Mouse (Mus musculus): ENCODE measurements around the gene Cdkn2d. TPM values are rescaled to one million over a fixed set of nuclear protein-coding genes. Genes with fewer than 3 reads are reported as not detected.
A peak's percentile ranks its signal among the peaks of the same experiment; 100 is the strongest.
"Not testable (repeated sequence)": the region's sequence is repeated elsewhere in the genome, so short reads cannot be mapped to it uniquely, and the experiment has no call there.

Gene Cdkn2d
- total RNA-seq, 2 experiments from 2014 or later, result 17.9 to 21.1 TPM

DNA sequence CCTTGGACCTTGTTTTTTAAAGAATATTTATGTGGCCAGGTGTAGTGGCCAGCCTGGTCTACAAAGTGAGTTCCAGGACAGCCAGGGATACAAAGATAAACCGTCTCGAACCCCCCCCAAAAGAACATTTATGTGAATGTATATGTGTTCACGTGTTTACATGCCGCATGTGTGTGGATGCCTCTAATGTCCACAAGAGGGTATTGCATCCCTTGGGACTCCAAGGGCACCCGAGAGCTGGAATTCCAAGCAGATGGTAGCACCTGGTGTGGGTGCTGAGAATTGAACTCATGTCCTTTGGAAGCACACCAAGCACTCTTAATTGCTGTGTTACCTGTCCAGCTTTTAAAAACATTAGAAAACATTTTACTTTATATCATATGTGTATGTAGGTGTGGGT is 7.6 kb downstream of the Cdkn2d start:
- intact Hi-C loops (cut with DNase I), result no loop called here
- no peak for DNase-seq

DNA sequence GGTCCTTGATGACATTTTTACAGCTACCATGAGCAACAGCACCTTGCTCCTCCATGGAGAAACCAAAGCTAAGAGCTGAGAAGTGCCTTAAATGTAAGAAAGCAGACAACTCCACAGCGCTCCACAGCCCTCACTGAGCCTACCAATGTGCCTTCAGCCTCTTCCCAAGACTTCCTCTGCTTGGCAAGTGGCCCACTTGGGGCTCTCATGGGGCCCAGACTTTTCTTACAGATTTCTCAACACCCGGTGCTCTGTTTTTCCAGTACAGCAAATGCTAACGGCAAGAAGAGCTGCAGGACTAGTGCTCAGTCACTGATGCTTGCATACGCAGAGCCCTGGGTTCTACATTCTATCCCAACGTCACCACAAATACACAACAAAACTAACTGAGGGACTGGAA is 13.4 kb downstream of the Cdkn2d start:
- no peak for DNase-seq
- intact Hi-C loops (cut with DNase I), result loop anchor here (5.0 kb wide), 1 partner anchor 40 kb away; the partner anchor contains the start of gene Keap1

DNA sequence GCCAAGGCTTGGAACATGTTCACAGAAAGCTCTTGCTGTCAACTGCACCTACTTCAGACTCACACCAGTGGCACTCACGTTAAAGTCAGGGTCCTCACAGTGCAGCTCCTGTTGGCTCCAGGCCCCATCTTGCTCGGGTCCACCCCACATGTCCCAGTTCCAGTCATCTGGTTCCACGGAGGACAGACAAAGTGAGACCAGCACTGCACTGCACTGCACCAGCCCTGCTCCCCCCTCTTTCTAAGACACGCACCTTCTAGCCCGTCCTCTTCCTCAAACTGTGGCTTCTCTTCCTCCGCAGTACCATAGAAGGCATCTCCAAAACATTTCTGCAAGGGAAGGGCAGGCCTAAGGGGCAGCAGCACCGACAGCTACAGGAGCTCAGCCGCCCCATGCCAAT is 14.9 kb downstream of the Cdkn2d start:
- intact Hi-C loops (cut with DNase I), result loop anchor here (5.0 kb wide), 1 partner anchor 39 kb away; the partner anchor contains the start of gene Keap1
- no peak for DNase-seq

DNA sequence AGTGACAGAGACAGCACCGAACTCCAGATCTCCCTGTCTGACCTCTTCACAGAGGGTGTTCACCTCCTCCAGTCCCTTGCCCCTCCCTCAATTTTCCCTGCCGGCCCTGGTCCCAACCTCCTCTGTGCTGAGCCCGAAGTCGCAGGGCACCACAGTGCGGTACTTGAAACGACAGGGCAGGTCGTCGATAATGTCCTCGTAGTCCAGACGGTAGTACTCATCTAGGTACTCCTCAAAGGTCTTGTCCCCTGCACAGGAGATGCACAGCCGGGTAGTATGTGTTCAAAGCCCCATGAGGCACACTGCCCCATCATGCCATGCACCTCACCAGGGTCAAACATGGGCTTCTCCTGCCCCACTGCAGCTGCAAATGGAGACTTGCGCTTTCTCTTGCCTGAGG is 15.5 kb downstream of the Cdkn2d start:
- DNase-seq, result no peak
- intact Hi-C loops (cut with DNase I), result loop anchor here (5.0 kb wide), 1 partner anchor 38 kb away; the partner anchor contains the start of gene Keap1

DNA sequence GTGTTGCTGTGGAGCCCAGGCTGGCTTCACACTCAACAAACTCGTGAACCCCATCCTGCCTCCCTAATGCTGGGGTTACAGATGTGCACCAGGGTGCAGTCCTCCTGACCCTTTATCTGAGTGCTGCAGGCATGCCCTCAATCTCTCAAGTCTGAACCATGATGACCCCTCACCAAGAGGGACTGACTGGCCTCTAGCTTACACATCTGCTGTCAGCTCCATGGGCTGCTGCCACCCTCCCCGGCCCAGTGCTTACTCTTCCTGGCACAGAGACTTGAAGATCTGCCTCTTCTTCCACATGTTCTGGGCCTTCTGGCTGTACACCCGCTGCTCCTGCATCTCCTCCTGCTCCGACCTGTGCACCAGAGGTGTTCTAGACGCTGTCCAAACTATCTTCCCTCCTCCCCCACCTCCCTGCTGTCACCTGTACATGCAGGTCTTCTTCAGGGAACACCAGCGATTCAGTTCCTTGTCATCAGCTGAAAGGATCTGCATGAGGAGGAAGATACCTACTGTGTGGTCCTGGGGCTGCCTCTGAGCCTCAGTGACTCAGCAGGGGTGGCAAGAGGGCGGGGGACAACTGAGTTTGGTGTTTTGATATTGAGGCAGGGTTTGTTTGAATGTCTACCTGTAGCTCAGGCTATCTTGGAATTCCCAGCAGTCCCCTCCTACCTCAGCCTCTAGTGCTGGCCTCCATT is 16.0 kb downstream of the Cdkn2d start:
- no peak for DNase-seq
- intact Hi-C loops (cut with DNase I), result loop anchor here (5.0 kb wide), 1 partner anchor 38 kb away; the partner anchor contains the start of gene Keap1

DNA sequence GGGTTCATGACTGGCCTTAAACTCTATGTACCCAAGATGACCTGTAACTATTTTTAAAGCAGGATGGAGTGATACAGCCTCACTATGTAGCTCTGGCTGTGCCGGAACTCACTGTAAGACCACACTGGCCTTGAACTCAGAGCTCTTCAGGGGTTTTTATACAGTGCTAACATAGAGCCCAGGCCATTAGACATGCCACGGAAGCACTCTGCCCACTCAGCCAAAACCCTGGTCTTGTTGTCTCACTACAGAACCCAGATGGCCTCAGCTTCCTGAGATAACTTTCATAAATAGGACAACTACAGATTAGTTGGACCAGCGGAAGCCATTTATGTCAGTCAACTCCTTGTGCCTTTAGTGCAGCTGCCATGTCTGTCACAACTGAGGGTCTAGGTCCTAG is 16.9 kb downstream of the Cdkn2d start:
- no peak for DNase-seq
- intact Hi-C loops (cut with DNase I), result no loop called here

DNA sequence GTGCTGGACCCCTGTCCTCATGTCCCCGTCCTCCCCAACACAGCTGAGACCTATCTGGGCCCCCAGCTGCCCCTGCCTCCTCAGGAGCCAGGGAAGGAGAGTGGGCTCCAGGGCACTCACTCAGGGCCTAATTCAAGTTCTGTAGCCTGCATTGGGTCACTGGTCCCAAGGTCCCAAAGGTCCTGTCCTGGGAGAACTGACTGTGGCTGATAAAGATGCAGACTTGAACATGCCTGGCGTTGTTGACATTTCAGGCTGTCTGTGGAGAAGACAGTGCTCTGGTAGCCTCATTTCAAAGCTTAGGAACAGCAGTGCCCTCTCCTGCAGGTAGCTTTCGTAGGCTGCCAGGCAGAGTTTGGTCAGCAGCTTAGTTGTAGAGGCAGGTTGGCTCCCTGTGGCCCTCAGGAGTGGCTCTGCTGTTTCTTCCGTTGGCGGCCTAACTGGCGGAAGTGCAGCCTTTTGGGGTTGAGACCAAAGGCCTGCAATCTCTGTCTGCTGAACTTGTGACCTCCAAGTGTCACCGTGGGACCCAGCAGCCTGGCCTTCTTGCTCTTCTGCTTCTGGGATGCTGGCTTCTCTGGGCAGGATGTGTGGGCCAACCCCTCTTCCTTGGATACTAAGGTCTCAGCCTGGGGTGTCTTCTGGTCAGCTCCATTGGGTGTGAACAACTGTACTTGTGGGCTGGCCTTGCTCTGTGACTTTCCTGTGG is 17.5 kb downstream of the Cdkn2d start:
- no peak for DNase-seq
- intact Hi-C loops (cut with DNase I), result no loop called here

DNA sequence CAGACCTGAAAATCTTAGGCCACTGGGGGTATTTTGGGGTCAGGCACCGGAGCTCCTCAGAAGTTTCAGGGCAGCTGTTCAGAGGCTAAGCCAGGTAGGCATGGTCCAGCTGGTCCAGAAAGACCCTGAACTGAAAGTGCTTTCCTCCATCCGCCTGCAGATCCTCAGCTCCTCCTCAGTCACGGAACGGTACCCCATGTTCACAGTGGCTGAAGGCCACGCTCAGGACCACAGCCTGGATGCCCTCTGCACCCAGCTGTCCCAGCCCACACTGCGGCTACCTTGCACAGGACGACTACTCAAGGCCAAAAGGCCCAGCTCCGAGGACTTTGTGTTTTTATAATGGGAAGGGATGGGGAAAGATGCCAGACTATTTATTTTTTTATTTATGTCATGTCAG is 18.1 kb downstream of the Cdkn2d start:
- intact Hi-C loops (cut with DNase I), result no loop called here
- DNase-seq, result no peak

DNA sequence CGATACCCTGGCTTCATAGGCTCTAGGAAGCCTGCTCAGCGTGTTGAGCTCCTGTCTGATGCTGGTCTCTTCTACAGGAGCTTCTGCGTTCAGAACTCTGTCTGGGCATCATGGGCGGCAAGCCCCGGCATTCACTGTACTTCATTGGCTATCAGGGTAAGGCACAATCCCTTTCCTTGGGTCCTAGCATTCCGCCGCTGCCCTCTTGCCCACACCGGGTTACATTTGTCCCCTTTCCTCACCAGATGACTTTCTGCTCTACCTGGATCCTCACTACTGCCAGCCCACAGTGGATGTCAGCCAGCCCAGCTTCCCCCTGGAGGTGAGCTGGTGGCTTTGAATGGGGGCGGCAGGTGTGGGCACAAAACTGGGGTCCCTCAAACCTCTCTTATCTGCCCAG is 18.8 kb downstream of the Cdkn2d start:
- intact Hi-C loops (cut with DNase I), result no loop called here
- DNase-seq, result no peak

DNA sequence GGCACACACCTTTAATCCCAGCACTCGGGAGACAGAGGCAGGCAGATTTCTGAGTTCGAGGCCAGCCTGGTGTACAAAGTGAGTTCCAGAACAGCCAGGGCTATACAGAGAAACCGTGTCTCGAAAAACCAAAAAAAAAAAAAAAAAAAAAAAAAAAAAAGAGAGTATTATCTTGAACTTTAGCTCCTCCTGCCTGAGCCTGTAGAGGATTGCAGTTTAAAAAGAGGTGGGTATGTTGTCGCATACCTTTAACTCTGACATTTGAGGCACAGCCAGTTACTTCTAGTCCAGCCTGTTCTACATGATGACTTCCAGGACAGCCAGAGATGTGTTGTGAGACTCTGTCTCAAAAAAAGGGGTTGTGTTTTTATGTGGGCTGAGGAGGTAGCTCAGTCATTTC is 21.6 kb downstream of the Cdkn2d start:
- intact Hi-C loops (cut with DNase I); DNase-seq: not testable (repeated sequence)

DNA sequence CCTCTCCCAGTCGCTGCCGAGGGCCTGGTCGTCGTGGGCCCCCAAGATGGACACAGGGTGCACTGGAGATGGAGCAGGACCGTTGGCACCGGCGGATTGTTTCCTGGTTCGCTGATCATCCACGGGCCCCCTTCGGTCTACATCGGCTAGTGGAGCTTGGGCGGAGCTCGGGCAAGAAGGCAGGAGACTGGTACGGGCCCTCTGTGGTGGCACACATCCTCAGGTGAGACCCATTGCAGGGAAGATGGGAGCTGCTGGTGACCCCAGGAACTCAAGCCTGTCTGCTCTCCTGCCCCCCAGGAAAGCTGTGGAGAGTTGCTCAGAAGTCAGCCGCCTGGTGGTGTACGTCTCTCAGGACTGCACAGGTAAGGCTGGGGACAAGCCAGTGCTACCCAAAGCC is 22.9 kb downstream of the Cdkn2d start:
- intact Hi-C loops (cut with DNase I), result no loop called here
- DNase-seq, result no peak

DNA sequence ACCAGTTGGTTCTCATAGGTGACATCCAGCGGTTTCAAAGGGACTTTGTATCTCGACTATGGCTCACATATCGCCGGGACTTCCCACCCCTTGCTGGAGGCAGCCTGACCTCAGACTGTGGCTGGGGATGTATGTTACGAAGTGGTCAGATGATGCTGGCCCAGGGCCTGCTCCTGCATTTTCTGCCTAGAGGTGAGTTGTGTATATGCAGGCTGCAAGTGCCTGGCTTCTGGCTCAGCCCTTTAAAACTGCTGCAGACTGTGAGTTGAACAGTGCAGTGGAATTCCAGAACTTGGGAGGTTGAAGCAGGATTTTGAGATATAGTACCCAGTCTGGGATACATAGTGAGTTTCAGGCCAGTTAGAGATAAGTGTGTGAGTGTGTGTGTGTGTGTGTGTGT is 24.3 kb downstream of the Cdkn2d start:
- intact Hi-C loops (cut with DNase I), result loop anchor here (2.0 kb wide), 1 partner anchor 18 kb away; no protein-coding TSS in a partner anchor

DNA sequence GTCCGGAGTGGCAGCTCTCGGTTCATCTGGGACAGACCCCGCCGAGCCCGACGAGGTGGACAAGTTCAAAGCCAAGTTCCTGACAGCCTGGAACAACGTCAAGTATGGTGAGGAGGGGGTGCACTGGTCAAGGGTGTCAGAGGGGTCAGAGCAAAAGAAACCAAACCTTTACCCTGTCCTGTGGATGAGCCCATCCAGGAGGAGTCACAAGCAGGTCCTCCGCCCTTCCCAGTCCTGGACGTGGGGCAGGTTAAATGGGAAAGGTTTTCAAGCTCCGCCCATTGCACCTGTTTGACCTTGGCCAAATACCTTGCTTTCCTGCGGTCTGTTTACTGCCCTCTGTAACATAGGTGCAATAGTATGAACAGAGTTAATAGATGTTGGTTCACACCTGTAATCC is 25.6 kb downstream of the Cdkn2d start:
- DNase-seq, result no peak
- intact Hi-C loops (cut with DNase I), result loop anchor here (2.0 kb wide), 1 partner anchor 19 kb away; no protein-coding TSS in a partner anchor

More for the DNA sequence above, 24.3 kb downstream of the Cdkn2d start:
- no peak for DNase-seq

DNA sequence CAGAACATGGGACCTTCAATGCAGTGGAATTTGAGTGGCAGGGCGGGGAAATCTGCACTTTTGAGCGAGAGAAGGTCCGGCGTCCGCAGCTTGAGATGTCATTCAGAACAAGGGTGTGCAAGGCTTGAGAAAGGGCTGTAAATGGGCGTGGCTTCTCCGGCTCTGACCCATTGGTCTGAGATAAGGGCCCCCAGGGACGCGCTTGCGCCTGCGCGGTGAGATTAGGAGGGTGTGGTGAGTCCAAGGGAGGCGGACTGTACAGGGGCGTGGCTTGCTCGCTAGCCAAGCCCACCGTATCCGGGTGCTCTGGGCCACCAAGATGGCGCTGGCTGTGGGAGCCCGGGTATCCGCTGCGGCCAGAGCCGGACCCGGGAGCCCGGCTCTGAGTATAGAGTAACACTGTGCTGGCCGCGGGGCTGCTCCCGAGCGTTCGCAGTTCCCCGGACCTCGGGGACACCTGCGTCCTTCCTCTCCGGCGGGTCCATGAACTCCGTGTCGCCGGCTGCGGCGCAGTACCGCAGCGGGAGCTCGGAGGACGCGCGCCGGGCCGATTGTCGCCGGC is 26.1 kb downstream of the Cdkn2d start, which contains the start of gene Atg4d:
Gene Atg4d (plus strand): TSS at position 294 of the 562 bp plus-strand sequence.
- intact Hi-C loops (cut with DNase I), result no loop called here

DNA sequence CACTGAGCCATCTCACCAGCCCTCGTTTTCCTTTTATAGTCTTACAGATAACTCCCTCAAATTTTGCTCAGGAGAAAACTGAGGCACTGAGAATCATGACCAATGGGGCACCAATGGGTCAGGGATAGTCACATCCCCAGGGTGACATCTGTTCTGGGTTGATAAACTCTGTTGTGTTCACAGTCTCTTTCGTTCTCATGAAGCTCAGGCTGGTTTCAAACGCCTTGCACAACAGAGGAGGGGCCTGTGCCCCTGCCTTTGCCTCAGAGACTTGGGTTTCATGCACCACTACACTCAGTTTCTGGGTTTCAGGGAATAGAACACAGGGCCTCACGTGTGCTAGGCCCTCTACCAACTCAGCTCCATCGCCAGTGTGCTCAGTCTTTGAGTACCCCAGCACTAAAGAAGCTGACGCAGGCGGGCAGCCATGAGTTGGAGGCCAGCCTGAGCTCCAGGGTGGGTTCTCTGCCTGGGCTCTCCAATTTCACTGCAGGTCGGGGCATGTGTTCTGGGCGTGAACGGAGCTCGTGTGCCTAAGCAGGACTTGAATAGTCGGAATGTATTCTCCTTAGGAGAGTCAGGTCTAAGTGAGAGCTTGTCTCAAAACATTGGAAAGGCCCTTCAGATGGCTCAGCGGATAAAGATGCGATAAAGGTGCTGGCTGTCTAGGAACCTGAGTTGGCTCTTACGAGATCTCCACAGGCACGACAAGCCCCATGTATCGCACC is 26.8 kb downstream of the Cdkn2d start:
- no peak for DNase-seq
- intact Hi-C loops (cut with DNase I), result no loop called here

More for the DNA sequence above, 26.1 kb downstream of the Cdkn2d start, which contains the start of gene Atg4d:
- DNase-seq, result peak; percentile 99

DNA sequence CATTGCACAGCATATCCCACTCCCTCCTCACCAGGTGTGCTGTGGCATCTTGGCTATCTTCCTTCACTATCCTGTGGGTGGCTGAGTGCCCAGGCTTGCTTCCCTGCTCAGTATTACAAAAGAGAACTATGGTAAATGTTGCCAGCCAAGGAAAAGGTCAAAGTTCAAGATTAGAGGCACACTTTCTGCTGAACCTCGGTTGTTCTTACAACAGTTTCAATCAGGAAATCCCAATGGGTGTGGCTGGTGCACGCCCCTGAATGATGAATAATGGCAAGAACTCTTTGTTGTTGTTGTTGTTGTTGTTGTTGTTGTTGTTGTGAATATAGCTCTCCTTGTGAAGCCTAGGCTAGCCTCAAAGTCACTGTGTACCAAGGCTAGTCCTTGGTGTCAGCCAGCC is 29.4 kb downstream of the Cdkn2d start:
- no peak for DNase-seq
- intact Hi-C loops (cut with DNase I), result loop anchor here (2.0 kb wide), 1 partner anchor 19 kb away; no protein-coding TSS in a partner anchor

DNA sequence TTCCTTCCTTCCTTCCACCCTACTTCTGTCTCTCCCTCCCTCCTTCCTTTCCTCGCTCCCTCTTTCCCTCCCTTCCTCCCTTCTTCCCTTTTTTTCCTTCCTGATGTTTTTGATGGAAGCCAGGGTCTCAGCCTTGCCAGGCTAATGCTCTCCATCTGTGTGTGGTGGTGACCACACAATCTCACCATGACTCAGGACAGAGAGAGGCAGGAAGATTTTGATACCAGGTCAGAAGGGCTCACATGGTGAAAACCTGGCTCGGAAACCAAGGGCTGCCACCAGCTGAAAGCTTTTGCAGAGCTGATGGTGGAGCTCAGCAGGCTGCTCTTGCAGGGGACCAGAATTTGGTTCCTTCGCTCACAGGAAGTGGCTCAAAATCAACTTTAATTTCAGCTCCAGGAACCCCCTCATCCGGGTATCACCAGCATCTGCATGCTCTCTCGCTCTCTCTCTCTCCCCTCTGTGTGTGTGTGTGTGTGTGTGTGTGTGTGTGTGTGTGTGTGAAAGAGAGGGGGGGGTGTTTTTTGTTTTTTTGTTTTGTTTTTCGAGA is 30.6 kb downstream of the Cdkn2d start:
- intact Hi-C loops (cut with DNase I), result no loop called here
- DNase-seq, result no peak

DNA sequence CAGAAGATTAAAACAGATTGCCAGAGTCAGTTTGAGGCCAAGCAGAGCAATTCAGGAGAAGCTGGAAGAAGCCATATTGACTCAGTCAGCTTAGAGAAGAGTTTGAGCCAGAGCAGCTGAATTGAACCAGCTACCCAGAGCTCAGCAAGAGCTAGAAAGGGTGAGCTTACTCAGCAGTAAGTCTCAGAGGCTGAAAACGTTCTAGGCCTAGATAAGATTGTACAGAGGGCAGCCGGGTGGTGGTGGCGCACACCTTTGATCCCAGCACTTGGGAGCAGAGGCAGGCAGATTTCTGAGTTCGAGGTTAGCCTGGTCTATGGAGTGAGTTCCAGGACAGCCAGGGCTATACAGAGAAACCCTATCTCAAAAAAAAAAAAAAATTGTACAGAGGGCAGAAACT is 34.9 kb downstream of the Cdkn2d start:
- intact Hi-C loops (cut with DNase I); DNase-seq: not testable (repeated sequence)

DNA sequence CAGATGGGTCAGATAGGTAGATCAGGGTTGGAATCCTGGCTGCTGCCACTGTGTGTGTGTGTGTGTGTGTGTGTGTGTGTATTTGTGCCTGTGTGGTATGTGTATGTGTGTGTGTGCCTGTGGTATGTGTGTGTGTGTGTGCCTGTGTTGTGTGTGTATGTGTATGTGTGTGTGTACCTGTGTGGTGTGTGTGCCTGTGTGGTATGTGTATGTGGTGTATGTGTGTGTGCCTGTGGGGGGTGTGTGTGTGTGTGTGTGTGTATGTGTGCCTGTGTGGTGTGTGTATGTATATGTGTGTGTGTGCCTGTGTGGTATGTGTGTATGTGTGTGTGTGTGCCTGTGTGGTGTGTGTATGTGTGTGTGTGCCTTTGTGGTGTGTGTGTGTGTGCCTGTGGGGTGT is 36.5 kb downstream of the Cdkn2d start:
- no peak for DNase-seq

DNA sequence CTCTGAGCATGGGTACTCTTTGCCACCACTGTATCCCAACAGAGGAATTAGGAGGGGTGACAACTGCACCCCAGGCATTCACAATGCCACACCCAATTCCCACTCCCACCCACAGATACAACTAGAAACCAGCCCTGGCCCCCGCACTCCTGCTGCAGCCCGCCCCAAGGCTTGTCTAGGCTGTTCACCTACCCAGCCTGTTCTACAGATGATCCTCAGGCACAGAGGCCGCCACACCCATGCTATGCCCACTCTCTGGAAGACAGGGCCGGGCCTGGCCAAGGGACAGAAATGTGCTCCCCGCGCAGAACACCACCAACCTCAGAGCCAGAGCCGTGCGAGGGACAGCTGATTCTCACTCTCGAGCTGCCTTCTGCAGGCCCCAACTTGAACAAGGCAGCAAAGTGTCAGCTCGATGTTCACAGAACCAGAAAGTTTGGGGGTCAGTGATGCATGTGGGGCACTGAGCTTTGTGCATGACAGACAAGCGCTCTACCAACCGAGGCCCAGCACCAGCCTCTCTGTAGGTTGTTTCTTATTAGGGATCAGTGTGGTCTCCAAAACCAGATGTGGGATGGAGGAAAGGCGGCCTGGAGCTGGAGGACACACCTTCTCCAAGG is 40.0 kb downstream of the Cdkn2d start:
- no peak for DNase-seq

More for the DNA sequence above, 36.5 kb downstream of the Cdkn2d start:
- intact Hi-C loops (cut with DNase I), result no loop called here

More for the DNA sequence above, 40.0 kb downstream of the Cdkn2d start:
- intact Hi-C loops (cut with DNase I), result no loop called here
